Mouse (Mus musculus): Measurements from ENCODE around the gene Mbnl2. TPM values are rescaled to one million over a fixed set of nuclear protein-coding genes. Genes with fewer than 3 reads are reported as not detected.

Mbnl2 gene
- polyA plus RNA-seq, 2 experiments from 2014 or later, result 44.6 to 46.0 TPM

- no peak for ATAC-seq
These were observed 113.6 kb downstream of the Mbnl2 start for GRCm38 (mm10) chr14:120388818-120389691.

- ATAC-seq, result no peak
These were observed 114.9 kb downstream of the Mbnl2 start for GRCm38 (mm10) chr14:120390231-120390944.

DNA sequence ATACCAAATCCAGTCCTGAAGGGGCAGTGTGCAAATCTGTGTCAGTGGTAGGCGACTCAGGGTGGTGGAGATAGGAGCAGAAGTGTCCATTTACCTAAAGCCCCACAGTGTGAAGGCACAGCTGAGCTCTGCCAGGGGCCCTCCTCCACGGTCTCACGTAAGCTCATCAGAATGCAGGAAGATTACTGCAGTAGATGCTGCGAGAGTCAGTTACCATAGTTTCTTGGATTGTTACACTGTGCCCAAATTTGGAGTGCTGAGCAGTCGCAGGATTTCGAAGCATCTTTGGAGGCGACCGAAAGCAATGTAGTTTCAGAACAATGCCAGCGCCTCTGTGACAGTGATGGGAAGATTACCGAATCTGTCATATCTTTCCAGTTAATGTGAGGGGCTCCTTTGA, 116.2 kb downstream of the Mbnl2 start:
- ATAC-seq, result no peak

GRCm38 (mm10) chr14:120392441-120392840, 117.0 kb downstream of the Mbnl2 start:
- ATAC-seq, result no peak

- no peak for ATAC-seq
These were observed 118.0 kb downstream of the Mbnl2 start for GRCm38 (mm10) chr14:120393441-120393840.

GRCm38 (mm10) chr14:120394216-120394615, 118.7 kb downstream of the Mbnl2 start:
- ATAC-seq, result no peak

GRCm38 (mm10) chr14:120394827-120395226, 119.4 kb downstream of the Mbnl2 start:
- no peak for ATAC-seq

GRCm38 (mm10) chr14:120395501-120395900, 120.0 kb downstream of the Mbnl2 start:
- ATAC-seq, result no peak

DNA sequence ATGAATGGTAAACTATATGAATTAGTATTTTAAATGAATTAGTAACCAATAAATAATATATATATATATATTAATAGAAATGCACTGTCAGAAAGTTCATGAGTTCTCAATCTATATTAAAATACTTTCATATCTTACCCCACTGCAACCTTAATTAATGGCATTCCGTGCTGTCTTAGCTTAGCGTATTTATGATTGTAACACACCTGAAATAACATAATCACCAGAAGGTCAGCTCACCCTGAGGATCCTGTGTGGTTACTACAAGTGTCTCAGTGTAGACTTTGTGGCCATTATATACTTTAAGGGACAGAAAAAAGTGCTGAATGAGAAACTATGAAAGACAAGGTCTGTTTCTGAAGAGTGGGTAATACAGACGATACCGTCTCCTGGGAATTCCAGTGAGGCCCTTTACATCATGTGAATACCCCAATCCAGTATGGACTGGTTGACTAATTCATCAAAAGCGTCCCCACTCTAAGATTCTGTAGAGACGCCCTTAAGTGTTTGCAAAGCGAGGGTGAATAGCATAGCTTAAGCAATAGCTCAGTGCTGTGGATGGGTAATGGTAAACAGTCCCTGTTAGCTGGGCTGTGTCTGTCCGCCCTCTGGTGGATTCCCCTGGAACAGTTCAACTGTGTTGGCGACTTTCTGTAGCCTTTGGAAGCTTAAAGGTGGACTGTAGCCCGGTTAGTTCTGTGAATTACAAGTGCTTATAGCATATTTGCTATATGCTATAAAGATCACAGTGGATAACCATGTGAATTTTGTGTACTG, 122.6 kb downstream of the Mbnl2 start:
- peak; percentile 91 for ATAC-seq

DNA sequence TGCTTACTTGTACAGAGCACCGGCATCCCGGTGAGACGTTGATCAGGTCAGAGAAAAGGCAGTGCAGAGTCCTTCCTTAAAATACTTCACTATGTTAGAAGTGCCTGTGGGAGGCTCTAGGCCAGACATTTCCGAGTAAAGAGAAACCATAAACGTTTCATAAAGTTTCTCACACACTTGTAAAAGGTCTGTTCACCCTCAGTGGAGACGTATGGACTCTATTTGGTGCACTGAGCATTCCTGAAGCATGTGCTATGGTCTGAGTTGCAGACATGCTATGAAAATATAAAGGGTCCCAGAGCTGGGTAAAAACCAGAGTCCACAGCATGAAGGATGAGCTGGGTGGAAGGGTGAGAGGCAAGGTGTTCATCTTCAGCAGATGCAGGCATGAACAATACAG, 124.1 kb downstream of the Mbnl2 start:
- ATAC-seq, result no peak

DNA sequence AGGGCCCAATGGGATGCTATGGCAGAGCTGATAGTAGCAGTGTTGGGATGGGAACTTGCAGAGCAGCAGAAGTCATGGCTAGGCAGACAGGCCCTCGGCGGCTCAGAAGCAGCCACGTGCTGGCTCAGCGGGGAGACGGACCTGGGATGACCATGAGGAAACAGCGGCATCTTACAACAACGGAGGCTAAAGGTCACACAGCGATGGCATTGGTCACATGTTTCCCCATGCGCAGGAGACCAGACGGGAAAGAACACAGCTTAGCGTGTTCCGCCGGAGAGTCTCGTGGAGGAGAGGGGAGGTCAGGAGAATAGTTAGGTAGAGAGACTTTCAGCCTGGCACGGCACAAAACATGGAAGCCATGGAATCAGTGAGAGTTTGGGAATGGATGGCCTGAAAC, 125.7 kb downstream of the Mbnl2 start:
- no peak for ATAC-seq

DNA sequence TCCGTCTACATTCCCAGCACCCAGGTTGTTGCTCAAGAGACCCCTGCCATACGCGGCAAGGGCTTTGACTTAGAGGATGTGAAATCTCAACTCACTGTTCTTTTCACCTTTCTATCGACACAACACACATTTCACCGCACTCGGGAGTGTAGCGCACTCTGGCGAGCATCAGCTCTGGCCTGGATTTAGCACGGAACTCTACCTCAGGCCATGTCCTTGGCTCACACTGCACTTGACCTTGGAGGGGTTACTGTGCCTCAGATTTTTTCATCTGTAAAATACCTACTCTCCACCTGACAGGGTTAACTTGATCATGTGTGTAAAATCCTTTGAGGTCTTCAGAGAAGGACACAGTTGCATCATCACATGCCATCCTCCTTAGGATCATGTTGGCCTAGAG, 127.2 kb downstream of the Mbnl2 start:
- no peak for ATAC-seq

DNA sequence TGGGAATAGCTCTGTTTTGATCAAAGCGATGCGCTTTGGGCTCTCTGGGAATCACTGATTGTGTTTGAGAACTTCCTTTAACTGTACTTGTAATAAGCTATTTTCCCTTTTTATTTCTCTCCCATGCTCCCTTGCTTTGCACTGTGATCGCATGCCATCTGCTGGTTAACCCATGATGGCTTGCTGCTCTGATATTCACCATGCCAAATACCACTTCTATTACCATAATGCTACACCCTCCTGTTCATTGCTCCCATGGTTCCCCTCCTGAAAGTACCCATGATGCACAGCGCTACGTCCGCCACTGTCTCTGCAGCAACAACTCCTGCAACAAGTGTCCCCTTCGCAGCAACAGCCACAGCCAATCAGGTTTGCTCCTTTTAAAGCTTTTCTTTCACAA, 128.9 kb downstream of the Mbnl2 start:
- ATAC-seq, result no peak

GRCm38 (mm10) chr14:120404811-120405582, 129.5 kb downstream of the Mbnl2 start:
- peak; percentile 44 for ATAC-seq

GRCm38 (mm10) chr14:120405597-120405996, 130.1 kb downstream of the Mbnl2 start:
- ATAC-seq, result no peak

GRCm38 (mm10) chr14:120406271-120406670, 130.8 kb downstream of the Mbnl2 start:
- ATAC-seq, result no peak

- peak; percentile 83 for ATAC-seq
These were observed 131.4 kb downstream of the Mbnl2 start for GRCm38 (mm10) chr14:120406820-120407219.

DNA sequence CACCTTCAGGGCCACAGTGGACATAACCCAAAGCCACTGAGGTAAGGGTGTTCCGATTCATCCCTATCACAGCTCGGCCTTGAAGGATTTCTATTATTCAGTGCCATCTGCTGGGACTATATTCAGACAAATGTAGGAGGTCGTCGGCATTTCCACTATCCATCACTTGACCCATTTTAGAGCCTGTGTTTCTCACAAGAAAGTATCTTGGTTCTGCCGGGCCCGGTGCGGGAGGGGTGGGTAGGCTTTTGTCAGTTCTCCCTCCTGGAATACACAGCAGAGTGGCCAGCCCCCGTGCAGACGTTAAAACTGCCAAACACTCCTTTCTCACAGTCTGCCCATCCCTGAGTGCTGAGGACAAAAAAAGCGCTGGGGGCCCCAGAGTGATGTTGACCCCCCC, 134.4 kb downstream of the Mbnl2 start:
- no peak for ATAC-seq

GRCm38 (mm10) chr14:120416886-120417285, 141.4 kb downstream of the Mbnl2 start:
- no peak for ATAC-seq

- no peak for ATAC-seq
These were observed 143.5 kb downstream of the Mbnl2 start for GRCm38 (mm10) chr14:120418964-120419363.

DNA sequence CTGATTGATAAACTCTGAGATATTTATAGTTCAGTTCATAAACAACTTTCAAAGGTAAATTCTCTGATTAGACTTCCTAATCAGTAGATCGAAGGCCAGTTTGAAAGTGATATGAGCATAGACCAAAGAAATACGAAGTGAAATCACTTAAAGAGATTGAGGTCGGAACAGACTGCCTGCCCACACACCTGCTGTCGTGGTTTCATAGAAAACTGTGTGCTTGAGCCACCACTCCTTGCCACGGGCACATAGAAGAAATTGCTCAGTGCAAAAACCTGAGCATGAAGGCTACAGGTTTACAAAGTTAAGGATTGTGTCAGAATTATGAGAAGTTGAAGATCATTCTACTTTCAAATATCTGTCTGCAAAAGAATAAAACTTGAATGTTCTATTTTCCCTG, 153.0 kb downstream of the Mbnl2 start:
- ATAC-seq, result no peak

- peak; percentile 46 for ATAC-seq
These were observed 157.3 kb downstream of the Mbnl2 start for GRCm38 (mm10) chr14:120432773-120433172.

Data from activated CD4-positive, CD25-positive, alpha-beta regulatory T cell, adult 4 months (primary cell).